Mouse (Mus musculus): ENCODE data around the gene Wdr17.

Wdr17 gene

GRCm38 (mm10) chr8:54886987-54887785 is at the start of gene Wdr17:
Gene Wdr17, minus strand, starts transcription at chr8:54887184.
- no peak for DNase-seq (ENCODE audit: low read depth, low spot score)

- DNase-seq (ENCODE audit: low read depth, low spot score) = no peak
Observed at GRCm38 (mm10) chr8:54932306-54932705, 45.3 kb upstream of the Wdr17 start.

GRCm38 (mm10) chr8:54924936-54925335 is 38.0 kb upstream of the Wdr17 start:
- no peak for DNase-seq (ENCODE audit: low read depth, low spot score)

DNA sequence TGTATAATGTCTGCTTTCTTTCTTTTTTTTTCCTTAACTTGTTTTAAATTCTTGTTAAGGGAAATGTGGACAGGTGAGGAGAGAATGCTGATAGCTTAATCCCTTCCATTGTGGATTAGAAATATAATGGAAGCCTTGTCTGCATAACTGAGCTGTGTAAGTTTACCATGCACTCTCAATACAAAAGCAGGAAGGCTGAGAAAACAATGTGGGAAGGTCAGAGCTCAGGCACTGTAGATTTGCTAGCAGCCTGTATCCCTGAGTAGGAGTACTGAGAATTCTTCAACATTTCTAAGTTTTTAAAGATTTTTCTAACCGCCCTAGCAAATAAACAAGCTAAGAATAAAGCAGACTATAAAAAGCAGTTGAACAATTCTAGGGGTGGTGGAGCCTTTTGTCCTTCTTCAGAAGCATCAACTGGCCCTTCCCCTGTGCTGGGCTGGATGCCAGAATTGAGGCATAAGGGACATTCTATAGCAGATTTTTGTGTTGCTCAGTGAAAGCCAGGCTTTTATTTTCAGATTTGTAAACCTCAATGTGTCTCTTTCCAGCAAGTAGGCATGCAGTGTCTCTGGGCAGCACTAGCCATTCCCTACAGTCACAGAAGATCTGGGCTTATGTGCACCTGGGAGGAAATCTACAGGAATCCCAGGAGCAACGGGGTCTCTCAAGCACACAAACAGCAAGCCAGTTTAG is 35.3 kb upstream of the Wdr17 start:
- DNase-seq (ENCODE audit: low read depth, low spot score) = no peak

DNA sequence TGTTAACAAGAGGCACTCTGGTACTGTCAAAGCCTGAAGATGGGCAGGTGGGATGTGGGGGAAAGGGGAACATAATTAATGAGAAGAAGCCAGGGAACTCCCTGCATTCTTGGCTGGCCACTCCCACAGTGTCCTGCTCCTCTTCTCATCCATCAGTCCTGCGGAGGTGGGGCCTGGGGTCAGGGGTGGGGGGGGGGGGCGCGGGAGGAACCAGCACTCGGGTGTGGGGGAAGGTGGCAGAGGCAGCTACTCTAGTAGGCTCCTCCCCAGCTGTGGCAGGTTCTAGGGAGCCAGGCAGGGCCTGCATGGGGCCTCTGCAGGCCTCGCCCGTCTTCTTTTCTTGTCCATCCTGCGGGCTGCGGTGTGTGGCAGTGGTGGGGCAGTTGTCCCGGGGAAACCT is 30.7 kb upstream of the Wdr17 start:
- DNase-seq (ENCODE audit: low read depth, low spot score) = no peak

GRCm38 (mm10) chr8:54912891-54913290 is 25.9 kb upstream of the Wdr17 start:
- DNase-seq (ENCODE audit: low read depth, low spot score) = no peak

DNA sequence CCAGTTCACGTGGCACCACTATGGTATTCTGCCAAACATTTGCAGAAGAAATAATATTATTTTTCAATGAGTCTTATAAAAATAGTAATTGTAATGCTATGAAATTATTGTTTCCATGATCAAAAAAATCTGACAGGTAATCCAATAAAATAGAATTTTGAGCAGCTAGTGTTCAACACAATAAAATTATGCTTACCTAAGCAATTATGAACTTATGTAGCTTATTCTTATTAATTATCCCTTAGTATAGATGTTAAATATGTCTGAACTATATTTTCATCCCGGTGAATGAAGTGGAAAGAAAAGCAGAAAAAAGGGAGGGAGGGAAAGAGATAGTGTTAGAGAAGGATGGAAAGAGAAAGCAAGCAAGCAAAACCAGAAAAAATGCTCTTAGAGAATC is 12.5 kb upstream of the Wdr17 start:
- no peak for DNase-seq (ENCODE audit: low read depth, low spot score)

- no peak for DNase-seq (ENCODE audit: low read depth, low spot score)
Observed at GRCm38 (mm10) chr8:54894637-54895322, 7.8 kb upstream of the Wdr17 start.

DNA sequence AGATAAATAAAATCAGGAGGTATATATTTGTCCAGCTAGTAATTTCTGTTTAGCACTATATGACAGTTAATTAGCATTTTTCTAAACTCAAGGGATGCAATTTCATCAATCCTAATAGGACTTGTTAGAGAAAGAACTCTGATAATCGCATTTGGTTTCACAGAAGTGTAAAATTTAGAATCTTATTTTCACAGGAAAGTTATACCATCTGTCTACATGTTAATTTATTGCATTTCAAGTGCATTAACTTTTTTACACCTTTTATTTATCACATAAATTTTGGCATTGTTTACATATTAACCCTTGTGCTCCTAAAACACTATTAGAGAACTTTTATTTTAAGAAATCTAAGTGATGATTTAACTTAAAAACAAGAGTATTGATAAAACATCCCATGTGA is 7.2 kb upstream of the Wdr17 start:
- no peak for DNase-seq (ENCODE audit: low read depth, low spot score)

DNA sequence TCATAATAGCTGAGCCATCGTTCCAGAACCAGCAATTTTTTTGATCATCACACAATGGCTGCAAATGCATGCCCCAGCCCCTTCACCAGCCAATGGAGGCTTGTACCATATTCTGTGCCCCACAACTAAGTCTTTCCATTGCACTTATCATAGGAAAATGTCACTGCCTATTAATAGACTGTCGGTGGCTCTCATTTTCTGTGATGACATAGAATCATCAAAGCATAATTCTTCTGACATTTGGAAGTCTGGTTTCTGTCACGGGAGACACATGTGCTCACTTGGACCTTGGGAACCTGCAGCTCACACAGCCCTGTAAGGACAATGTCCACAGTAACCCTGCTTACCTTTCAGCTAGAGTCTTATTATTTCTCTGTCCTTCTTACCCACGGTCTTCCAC is 424 bp downstream of the Wdr17 start:
- no peak for DNase-seq (ENCODE audit: low read depth, low spot score)

GRCm38 (mm10) chr8:54876458-54876857 is 10.5 kb downstream of the Wdr17 start:
- no peak for DNase-seq (ENCODE audit: low read depth, low spot score)

DNA sequence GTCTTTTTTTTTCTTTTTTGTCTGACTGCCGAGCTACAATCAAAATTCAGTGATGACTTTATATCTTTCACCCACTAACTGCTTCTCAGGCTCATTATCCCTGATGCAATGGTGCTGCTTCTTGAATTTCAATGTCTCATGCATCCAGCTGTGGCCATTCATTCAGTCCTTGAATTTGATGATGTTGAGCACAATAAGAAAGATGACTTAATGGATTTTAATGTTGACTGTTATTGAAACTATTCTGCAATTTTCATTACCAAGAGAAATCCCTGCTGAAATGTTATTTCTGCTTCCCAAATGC is 22.3 kb downstream of the Wdr17 start:
- DNase-seq (ENCODE audit: low read depth, low spot score) = no peak

DNA sequence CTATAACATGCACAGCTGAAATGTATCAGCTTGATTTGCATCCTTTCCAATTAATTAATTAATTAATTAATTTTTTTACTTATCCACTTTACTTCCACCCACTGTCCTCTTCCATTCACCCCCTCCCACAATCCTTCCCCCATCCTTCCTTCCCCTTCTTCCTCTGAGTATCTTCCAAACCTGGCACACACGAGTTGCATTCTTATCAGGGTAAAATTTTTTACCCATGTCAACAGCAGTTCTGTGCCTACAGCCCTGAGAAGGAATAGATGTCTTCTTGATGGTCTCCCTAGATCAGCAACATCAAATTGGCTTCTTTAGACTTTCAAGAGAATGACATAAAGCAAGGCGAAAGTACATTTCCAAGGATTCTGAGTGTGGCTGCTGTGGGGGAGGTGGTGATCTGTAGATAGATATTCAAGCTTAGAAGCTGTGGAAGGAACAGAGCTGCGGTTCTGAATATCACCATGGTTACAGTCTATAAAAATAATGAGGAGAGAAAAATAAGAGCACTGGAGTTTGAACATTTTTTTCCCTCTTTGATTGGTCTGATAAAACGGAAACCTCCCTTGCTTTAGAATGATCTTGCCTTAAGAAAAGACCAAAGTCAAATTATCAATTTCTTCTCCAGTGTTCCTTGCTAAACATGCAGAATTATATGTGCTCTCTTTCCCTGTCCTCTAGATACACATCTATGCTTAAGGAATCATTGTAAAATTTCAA is 22.8 kb downstream of the Wdr17 start:
- DNase-seq (ENCODE audit: low read depth, low spot score) = no peak

DNA sequence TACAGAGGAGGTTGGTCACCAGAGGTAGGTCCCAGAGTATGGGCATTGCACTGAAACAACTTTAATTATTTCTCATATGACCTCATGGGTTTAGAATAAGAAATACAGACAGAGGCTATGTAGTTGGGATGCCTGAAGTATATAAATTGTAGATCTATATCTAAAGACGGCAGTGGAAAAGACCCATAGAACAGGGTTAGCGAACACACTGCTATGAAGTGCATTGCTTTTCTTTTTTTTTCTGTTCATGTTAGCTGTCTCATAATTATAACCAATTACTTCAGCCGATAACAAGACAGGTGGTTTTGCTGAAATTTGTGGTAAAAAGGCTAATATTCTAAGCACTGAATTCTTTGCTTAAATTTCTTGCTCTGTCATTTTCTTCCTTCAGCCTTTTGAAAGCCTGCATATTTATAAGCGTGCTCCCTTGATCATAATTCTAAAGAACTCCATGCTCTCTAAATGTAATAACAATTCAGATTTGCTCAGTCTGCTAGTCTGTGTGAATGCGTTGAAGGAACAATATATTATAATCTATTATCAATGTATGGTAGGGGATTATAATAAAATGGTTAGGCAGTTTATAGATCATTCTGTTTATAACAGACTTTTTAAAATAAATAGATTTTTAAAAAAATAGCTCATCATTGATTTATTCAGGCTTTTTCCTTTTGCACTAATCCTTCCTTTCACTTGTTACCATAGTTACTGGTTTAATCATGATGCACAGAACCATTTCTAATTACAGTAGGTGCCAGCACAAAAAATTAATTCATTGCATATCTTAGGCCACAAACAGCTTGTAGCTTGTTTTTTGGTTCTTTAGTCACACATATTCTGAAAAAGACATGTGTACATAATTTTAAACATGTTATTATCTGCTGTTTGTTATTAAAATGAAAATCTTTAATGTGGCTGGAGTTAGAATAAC is 50.7 kb downstream of the Wdr17 start:
- DNase-seq (ENCODE audit: low read depth, low spot score) = no peak

DNA sequence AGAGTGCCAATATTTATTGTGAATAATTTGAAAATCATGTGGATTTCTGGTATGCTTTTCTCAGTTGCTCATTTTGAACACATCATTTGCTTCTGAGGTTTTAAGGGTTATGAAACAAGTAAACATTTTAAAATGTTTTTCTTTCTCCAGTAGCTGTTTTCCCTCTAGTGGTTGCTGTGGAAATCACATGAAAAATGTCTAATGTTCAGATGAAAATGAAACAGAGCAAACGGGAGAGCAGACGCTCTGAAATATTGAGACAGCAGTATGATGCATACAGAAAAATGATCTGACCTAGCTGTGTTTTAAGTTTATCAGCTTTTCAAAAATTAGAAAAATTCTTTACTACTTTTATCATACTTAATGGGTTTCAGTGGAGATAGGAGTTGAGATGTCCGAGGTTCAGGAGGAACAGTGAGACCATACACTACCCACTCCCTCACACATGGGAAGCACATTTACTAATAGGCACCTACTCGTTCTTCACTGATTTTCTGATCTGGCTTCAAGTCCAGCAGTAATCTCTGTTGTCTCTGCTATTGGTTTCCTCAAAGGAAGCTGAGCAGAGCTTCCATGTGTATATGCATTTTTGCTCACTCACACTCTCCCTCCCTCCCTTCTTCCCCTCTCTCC is 57.1 kb downstream of the Wdr17 start:
- no peak for DNase-seq (ENCODE audit: low read depth, low spot score)

- no peak for DNase-seq (ENCODE audit: low read depth, low spot score)
Observed at GRCm38 (mm10) chr8:54827974-54828373, 59.0 kb downstream of the Wdr17 start.

GRCm38 (mm10) chr8:54822956-54823355 is 64.0 kb downstream of the Wdr17 start:
- DNase-seq (ENCODE audit: low read depth, low spot score) = peak; percentile 16

DNA sequence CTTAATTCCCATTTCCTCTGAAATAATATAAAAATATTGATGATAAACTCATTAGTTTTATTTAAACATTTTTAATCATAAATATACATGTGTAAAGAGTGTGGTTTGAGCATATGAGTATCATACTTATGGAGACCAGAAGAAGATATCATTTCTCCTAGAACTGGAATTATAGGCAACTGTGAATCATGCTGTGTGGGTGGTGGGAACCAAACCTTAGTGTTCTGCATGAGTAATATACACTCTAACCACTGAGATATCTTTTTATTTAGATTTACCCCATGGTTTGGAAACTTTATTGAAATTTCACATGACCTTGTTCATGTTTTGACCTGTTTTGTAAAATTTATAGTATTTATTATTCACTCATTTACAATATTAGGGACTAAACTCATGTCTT is 68.3 kb downstream of the Wdr17 start:
- DNase-seq (ENCODE audit: low read depth, low spot score) = no peak

DNA sequence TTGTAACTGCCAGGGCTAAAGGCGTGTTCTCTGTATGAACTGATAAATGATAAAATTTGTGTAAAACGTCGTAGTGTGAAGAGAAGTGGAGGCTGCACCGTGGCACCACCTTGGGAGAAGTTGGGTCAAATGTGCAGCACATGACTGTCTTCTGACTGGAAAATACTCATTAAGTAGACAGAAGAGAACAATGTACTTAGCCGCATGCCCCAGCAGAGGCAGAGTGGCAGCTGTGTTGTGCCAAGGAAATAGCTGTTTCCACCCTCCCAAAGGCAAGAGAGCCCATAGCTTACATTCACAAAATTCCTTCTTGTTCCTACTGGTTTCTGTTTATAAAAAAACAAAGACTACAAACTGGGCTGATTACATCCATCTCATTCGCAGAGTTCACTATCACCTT is 78.8 kb downstream of the Wdr17 start:
- DNase-seq (ENCODE audit: low read depth, low spot score) = no peak

GRCm38 (mm10) chr8:54806173-54806572 is 80.8 kb downstream of the Wdr17 start:
- DNase-seq (ENCODE audit: low read depth, low spot score) = no peak

GRCm38 (mm10) chr8:54792699-54793061 is 94.3 kb downstream of the Wdr17 start:
- no peak for DNase-seq (ENCODE audit: low read depth, low spot score)
